Mouse (Mus musculus): Measurements from ENCODE around the gene Bcl11a. TPM values are rescaled to one million over a fixed set of nuclear protein-coding genes. Genes with fewer than 3 reads are reported as not detected.

The Bcl11a gene
- polyA plus RNA-seq, 1 experiment from 2014 or later, result 40.8 TPM

DNA sequence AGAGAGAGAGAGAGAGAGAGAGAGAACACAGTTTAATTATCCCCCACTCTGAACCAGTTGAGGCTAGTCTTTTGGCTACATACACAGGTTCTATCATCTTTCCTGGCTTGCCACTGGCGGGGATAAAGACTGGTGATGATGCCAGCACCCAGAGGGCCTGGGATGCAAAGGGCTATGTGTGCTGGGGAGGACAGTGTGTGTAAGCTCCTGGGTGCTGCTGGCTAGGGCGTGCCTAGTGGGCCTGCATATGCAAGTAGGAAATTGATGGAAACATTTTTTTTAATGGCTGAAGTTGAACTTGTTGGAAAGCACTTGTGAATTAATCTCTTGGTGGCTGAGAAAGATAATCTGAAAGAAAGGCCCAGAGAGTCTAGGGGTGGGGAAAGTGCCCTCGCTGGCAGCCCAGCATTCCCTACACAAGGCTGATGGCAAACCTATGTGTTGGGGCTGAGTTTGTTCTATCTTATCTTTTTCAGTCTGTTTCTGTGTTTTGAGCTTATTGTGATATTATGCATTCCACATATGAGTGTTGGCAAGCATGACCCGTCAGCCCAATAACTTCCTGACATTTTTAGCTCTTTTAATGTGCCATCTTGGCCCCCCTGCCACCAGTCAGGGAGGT lies 22.7 kb downstream of the Bcl11a start:
- ATAC-seq (ENCODE audit: insufficient number of reproducible peaks, insufficient read depth, low FRiP score, low read depth), result peak; percentile 28; the same call in 1 of the 2 replicates
- peak overlapping the region; percentile 58; the same call in 1 of the 2 replicates for H3K27ac ChIP-seq (ENCODE audit: low read length)

DNA sequence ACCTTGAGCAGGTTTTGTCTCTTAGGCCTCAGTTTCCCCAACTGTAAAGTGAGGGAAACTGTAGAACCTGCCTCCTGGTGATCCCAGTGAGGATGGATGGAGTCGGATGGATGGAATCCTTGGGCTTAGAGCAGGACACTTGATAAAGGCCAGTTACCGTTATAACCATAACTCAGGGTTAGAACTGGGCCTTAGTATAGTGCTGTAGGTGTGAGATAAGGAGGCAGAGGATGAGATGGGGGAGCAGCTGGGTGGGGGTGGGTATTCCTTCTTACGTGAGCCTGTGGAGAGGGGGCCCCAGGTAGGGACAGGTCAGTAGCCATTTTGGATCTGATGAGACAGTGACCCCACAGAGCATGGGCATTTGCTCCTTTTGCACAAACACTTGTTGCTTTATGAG lies 23.8 kb downstream of the Bcl11a start:
- no peak overlapping the region for H3K4me2 ChIP-seq (replicated peaks; ENCODE audit: low read depth, low read length)
- 77% methylated on average over 3 of the region's 3 CpGs for WGBS
- H3K9ac ChIP-seq (replicated peaks; ENCODE audit: low read depth, low read length), result no peak overlapping the region
- H3K27me3 ChIP-seq (ENCODE audit: control insufficient read depth, insufficient read depth, low read length), result no peaks in the 10 kb centered on the region
- no peak overlapping the region for H3K4me3 ChIP-seq (ENCODE audit: low read depth, low read length)
- H3K9me3 ChIP-seq (ENCODE audit: control insufficient read depth, low read depth, low read length), result no peaks in the 10 kb centered on the region
- H3K27ac ChIP-seq (ENCODE audit: low read length), result no peak overlapping the region
- ATAC-seq (ENCODE audit: insufficient number of reproducible peaks, insufficient read depth, low FRiP score, low read depth), result no peak
- H3K4me1 ChIP-seq (ENCODE audit: control insufficient read depth, insufficient read depth, low read length), result peaks cover 32% of the 10 kb centered on the region
- no peaks in the 10 kb centered on the region for H3K36me3 ChIP-seq (ENCODE audit: control insufficient read depth, insufficient read depth, low read length)

More for the DNA sequence above, 22.7 kb downstream of the Bcl11a start:
- Histone ChIP-seq H3K9me3 (ENCODE audit: control insufficient read depth, low read depth, low read length) (no peaks in the 10 kb centered on the region), H3K4me3 (ENCODE audit: low read depth, low read length) (no peak overlapping the region), H3K27me3 (ENCODE audit: control insufficient read depth, insufficient read depth, low read length) (no peaks in the 10 kb centered on the region), H3K4me1 (ENCODE audit: control insufficient read depth, insufficient read depth, low read length) (peaks cover 42% of the 10 kb centered on the region), H3K36me3 (ENCODE audit: control insufficient read depth, insufficient read depth, low read length) (no peaks in the 10 kb centered on the region), H3K9ac (replicated peaks; ENCODE audit: low read depth, low read length) (no peak overlapping the region), H3K4me2 (replicated peaks; ENCODE audit: low read depth, low read length) (no peak overlapping the region)
- 69% methylated on average over 4 of the region's 4 CpGs for WGBS

DNA sequence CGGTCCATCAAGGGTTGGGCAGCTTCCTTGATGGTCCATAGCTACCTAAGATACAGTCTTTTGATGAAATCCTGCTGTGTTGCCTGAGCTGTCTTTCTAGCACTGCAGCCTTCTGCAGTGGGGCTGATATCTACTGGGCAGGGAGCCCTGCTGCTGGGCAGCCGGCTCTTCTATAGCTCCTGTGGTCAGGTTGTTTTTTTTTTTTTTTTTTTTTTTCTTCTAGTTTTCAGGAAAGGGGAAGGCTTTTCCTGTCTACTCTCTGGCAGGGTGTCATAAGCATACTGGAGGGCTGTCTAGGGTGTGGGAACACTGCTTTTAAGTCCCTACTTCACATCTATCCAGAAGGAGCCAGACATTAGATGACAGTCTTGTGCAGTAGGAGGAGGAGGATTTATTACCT lies 24.5 kb downstream of the Bcl11a start:
- H3K27me3 ChIP-seq (ENCODE audit: control insufficient read depth, insufficient read depth, low read length), result no peaks in the 10 kb centered on the region
- no peak overlapping the region for H3K27ac ChIP-seq (ENCODE audit: low read length)
- no peaks in the 10 kb centered on the region for H3K9me3 ChIP-seq (ENCODE audit: control insufficient read depth, low read depth, low read length)
- H3K4me2 ChIP-seq (replicated peaks; ENCODE audit: low read depth, low read length), result no peak overlapping the region
- no peak overlapping the region for H3K9ac ChIP-seq (replicated peaks; ENCODE audit: low read depth, low read length)
- H3K4me1 ChIP-seq (ENCODE audit: control insufficient read depth, insufficient read depth, low read length), result peaks cover 26% of the 10 kb centered on the region
- no peak overlapping the region for H3K4me3 ChIP-seq (ENCODE audit: low read depth, low read length)
- WGBS, result 62% methylated on average over 2 of the region's 2 CpGs
- H3K36me3 ChIP-seq (ENCODE audit: control insufficient read depth, insufficient read depth, low read length), result no peaks in the 10 kb centered on the region
- ATAC-seq (ENCODE audit: insufficient number of reproducible peaks, insufficient read depth, low FRiP score, low read depth), result no peak

DNA sequence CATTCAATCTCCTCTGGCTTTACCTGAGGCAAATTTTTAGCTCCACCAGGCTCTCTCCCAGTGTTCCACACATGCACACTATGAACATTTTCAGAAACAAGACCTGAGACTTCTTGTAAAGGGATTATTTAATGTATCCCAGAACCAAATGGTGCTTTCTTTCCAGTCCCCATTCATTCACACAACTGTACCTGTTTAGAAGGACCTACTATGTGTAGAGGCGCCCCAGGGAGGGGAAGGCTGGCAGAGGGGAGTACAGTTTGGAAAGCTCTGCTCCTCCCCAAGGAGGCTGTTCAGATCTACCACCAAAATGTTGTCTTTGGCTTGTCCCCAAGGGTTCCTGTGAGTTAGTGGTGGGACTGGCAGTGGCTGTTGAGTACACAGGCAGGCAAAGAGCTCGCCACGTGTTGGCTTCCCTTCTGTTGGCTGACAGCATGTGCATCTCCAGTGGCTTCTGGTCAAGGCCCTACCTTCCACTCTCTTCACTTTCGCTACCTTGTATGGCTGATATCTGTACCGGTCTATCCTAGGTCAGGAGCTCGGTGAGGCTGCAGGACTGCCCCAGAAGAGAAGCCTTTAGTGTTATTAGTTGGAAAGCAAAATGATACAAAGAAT lies 25.4 kb downstream of the Bcl11a start:
- Histone ChIP-seq H3K9me3 (ENCODE audit: control insufficient read depth, low read depth, low read length) (no peaks in the 10 kb centered on the region), H3K4me1 (ENCODE audit: control insufficient read depth, insufficient read depth, low read length) (peaks cover 24% of the 10 kb centered on the region), H3K36me3 (ENCODE audit: control insufficient read depth, insufficient read depth, low read length) (no peaks in the 10 kb centered on the region), H3K27me3 (ENCODE audit: control insufficient read depth, insufficient read depth, low read length) (no peaks in the 10 kb centered on the region), H3K4me3 (ENCODE audit: low read depth, low read length) (no peak overlapping the region), H3K27ac (ENCODE audit: low read length) (no peak overlapping the region), H3K4me2 (replicated peaks; ENCODE audit: low read depth, low read length) (no peak overlapping the region), H3K9ac (replicated peaks; ENCODE audit: low read depth, low read length) (no peak overlapping the region)
- no peak for ATAC-seq (ENCODE audit: insufficient number of reproducible peaks, insufficient read depth, low FRiP score, low read depth)
- WGBS, result 82% methylated on average over 6 of the region's 6 CpGs

DNA sequence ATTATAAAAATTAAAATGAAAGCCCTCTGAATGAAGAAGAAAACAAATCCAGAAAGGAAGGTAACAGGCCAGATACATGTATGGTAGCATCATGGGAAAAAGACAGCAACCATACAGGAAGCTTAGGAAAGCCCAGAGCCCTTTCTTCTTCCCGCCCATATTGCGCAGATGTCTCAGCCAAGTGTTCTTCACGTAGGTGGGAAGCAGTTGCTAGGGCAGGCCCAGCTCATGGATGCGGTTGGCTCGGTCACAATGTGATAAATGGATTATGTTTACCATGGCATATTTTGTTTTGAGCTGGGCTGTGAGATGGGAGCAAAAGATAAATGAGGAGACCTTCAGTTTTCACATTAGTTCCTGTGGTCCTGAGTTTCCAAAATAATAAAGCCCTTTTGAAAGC lies 29.6 kb downstream of the Bcl11a start:
- H3K4me1 ChIP-seq (ENCODE audit: control insufficient read depth, insufficient read depth, low read length), result 0 out of 2 replicates have a peak, but pooled peaks cover 3% of the 10 kb centered on the region
- H3K27me3 ChIP-seq (ENCODE audit: control insufficient read depth, insufficient read depth, low read length), result no peaks in the 10 kb centered on the region
- 82% methylated on average over 5 of the region's 5 CpGs for WGBS
- no peak overlapping the region for H3K4me3 ChIP-seq (ENCODE audit: low read depth, low read length)
- H3K4me2 ChIP-seq (replicated peaks; ENCODE audit: low read depth, low read length), result no peak overlapping the region
- no peaks in the 10 kb centered on the region for H3K9me3 ChIP-seq (ENCODE audit: control insufficient read depth, low read depth, low read length)
- no peaks in the 10 kb centered on the region for H3K36me3 ChIP-seq (ENCODE audit: control insufficient read depth, insufficient read depth, low read length)
- H3K27ac ChIP-seq (ENCODE audit: low read length), result no peak overlapping the region
- H3K9ac ChIP-seq (replicated peaks; ENCODE audit: low read depth, low read length), result no peak overlapping the region
- ATAC-seq (ENCODE audit: insufficient number of reproducible peaks, insufficient read depth, low FRiP score, low read depth), result no peak

DNA sequence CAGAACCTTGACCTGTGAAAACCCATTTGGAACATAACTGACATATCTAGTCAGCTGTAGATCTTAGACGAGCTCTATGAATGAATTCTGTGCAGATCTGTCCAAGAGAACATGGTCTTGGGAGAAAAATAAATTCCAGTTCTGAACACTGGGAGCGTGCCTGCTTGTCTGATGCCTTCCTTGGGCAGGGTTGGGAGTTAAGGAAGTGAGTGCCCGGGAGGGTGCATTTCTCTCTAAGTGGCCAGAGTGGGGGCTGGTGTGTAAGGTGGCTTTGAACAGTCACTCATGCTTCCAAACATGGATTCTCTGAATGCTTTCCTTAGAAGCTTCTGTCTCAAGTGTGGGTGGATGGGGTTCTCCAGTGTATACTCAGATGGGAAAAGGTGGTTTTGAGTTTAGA lies 31.1 kb downstream of the Bcl11a start:
- Histone ChIP-seq H3K4me1 (ENCODE audit: control insufficient read depth, insufficient read depth, low read length) (0 out of 2 replicates have a peak, but pooled peaks cover 3% of the 10 kb centered on the region), H3K9ac (replicated peaks; ENCODE audit: low read depth, low read length) (no peak overlapping the region), H3K27ac (ENCODE audit: low read length) (no peak overlapping the region), H3K9me3 (ENCODE audit: control insufficient read depth, low read depth, low read length) (no peaks in the 10 kb centered on the region), H3K4me2 (replicated peaks; ENCODE audit: low read depth, low read length) (no peak overlapping the region), H3K4me3 (ENCODE audit: low read depth, low read length) (no peak overlapping the region), H3K27me3 (ENCODE audit: control insufficient read depth, insufficient read depth, low read length) (no peaks in the 10 kb centered on the region), H3K36me3 (ENCODE audit: control insufficient read depth, insufficient read depth, low read length) (no peaks in the 10 kb centered on the region)
- 65% methylated on average over 3 of the region's 3 CpGs for WGBS
- 0 out of 2 replicates have a peak, but pooled peaks have one; percentile 40 for ATAC-seq (ENCODE audit: insufficient number of reproducible peaks, insufficient read depth, low FRiP score, low read depth)

DNA sequence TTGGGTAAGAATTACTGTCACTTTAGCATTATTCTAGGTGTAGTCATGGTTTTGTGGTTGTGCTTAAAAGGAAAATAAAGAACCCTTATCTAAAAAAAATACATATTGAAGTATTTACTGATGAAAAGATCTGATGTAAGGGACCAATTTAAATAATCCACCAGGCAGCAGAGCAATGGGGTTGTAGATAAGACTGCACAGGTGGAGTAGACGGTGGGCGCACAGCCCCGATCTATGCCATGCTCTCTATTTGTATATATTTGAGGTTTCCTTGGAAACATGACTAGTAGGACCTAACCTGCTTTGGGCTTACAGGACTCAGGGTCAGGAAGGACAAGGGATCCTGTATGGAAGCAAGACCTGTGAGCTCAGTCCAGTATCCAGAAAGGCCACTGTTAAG lies 31.5 kb downstream of the Bcl11a start:
- Histone ChIP-seq H3K36me3 (ENCODE audit: control insufficient read depth, insufficient read depth, low read length) (no peaks in the 10 kb centered on the region), H3K4me3 (ENCODE audit: low read depth, low read length) (no peak overlapping the region)
- peak; percentile 63; the same call in 1 of the 2 replicates for ATAC-seq (ENCODE audit: insufficient number of reproducible peaks, insufficient read depth, low FRiP score, low read depth)

DNA sequence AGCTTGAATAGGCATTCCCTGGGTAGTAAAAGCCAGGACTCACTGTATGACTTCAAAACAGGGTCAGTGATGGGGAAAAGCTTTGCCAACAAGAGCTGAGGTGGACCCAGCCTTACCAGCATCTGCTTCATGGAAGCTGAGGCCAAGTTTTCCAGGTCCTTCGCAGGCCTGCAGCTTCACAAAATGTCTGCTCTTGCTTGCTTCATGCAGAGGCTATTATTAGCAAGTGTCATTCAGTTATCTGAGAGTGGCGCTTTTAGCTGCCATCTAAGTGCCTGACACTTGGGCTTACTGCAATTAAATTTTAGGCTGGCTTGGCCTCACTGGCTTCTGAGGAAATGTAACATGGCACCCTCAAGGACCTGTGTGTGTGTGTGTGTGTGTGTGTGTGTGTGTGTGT lies 32.3 kb downstream of the Bcl11a start:
- H3K27me3 ChIP-seq (ENCODE audit: control insufficient read depth, insufficient read depth, low read length), result no peaks in the 10 kb centered on the region
- no peaks in the 10 kb centered on the region for H3K36me3 ChIP-seq (ENCODE audit: control insufficient read depth, insufficient read depth, low read length)
- 85% methylated on average over 2 of the region's 2 CpGs for WGBS
- no peak overlapping the region for H3K27ac ChIP-seq (ENCODE audit: low read length)
- ATAC-seq (ENCODE audit: insufficient number of reproducible peaks, insufficient read depth, low FRiP score, low read depth), result no peak
- H3K4me2 ChIP-seq (replicated peaks; ENCODE audit: low read depth, low read length), result no peak overlapping the region
- H3K4me1 ChIP-seq (ENCODE audit: control insufficient read depth, insufficient read depth, low read length), result 0 out of 2 replicates have a peak, but pooled peaks cover 11% of the 10 kb centered on the region
- no peaks in the 10 kb centered on the region for H3K9me3 ChIP-seq (ENCODE audit: control insufficient read depth, low read depth, low read length)
- no peak overlapping the region for H3K4me3 ChIP-seq (ENCODE audit: low read depth, low read length)
- no peak overlapping the region for H3K9ac ChIP-seq (replicated peaks; ENCODE audit: low read depth, low read length)

More for the DNA sequence above, 31.5 kb downstream of the Bcl11a start:
- Histone ChIP-seq H3K9me3 (ENCODE audit: control insufficient read depth, low read depth, low read length) (no peaks in the 10 kb centered on the region), H3K4me1 (ENCODE audit: control insufficient read depth, insufficient read depth, low read length) (0 out of 2 replicates have a peak, but pooled peaks cover 7% of the 10 kb centered on the region), H3K9ac (replicated peaks; ENCODE audit: low read depth, low read length) (no peak overlapping the region), H3K27ac (ENCODE audit: low read length) (no peak overlapping the region), H3K4me2 (replicated peaks; ENCODE audit: low read depth, low read length) (no peak overlapping the region), H3K27me3 (ENCODE audit: control insufficient read depth, insufficient read depth, low read length) (no peaks in the 10 kb centered on the region)
- WGBS, result 76% methylated on average over 3 of the region's 3 CpGs
